Mouse (Mus musculus) megakaryocyte, adult 5-6 weeks (primary cell): Measurements from ENCODE around the gene Olfr295. TPM values are rescaled to one million over a fixed set of nuclear protein-coding genes. Genes with fewer than 3 reads are reported as not detected.

Source experiments
- ATAC-seq: 2 replicates; pipeline ENCODE4 v1.8.0; 2016; ENCODE audit warnings: mild to moderate bottlenecking, inconsistent platforms; ENCODE audit not compliant: poor library complexity, severe bottlenecking
- total RNA-seq, 2 experiments: library from RNA; stranded (forward) in 1 of 2; stranded (reverse) in 1 of 2; fragments of 153-499, 151-499 nt in 1 of 2; fragments of 221-1000, 200-1000 nt in 1 of 2; gene quantifications; 2 replicates each; pipeline versions ENCODE4 v1.2.3 to v1.2.4; 2015 to 2017

Gene Olfr295
- total RNA-seq (2015) (not detected in 2 replicates), total RNA-seq (2017) (not detected in 2 replicates)

GRCm38 (mm10) chr7:86583562-86583961 lies at the start of gene Olfr295:
Gene Olfr295, plus strand, starts transcription at chr7:86583862.
- ATAC-seq: no peak

- ATAC-seq: no peak
Observed at GRCm38 (mm10) chr7:86616543-86616942, 32.9 kb downstream of the Olfr295 start, which contains the start of gene Olfr294. Gene Olfr294, minus strand, starts transcription at chr7:86616643.

Other genes with a start within 250 kb of the Olfr295 start
- gene Olfr307, start 246.3 kb upstream of the Olfr295 start, total RNA-seq (2015): not detected in 2 replicates
- gene Olfr307, start 246.3 kb upstream of the Olfr295 start, total RNA-seq (2017): not detected in 2 replicates
- not detected in 2 replicates for gene Olfr305, start 216.9 kb upstream of the Olfr295 start, total RNA-seq (2015)
- not detected in 2 replicates for gene Olfr305, start 216.9 kb upstream of the Olfr295 start, total RNA-seq (2017)
- not detected in 2 replicates for gene Olfr304, start 197.2 kb upstream of the Olfr295 start, total RNA-seq (2015)
- gene Olfr304, start 197.2 kb upstream of the Olfr295 start, total RNA-seq (2017): not detected in 2 replicates
- not detected in 2 replicates for gene Olfr303, start 186.1 kb upstream of the Olfr295 start, total RNA-seq (2015)
- gene Olfr303, start 186.1 kb upstream of the Olfr295 start, total RNA-seq (2017): not detected in 2 replicates
- gene Olfr301, start 180.0 kb upstream of the Olfr295 start, total RNA-seq (2015): not detected in 2 replicates
- gene Olfr301, start 180.0 kb upstream of the Olfr295 start, total RNA-seq (2017): not detected in 2 replicates
- not detected in 2 replicates for gene Olfr299, start 123.9 kb upstream of the Olfr295 start, total RNA-seq (2015)
- not detected in 2 replicates for gene Olfr299, start 123.9 kb upstream of the Olfr295 start, total RNA-seq (2017)
- gene Olfr298, start 91.4 kb upstream of the Olfr295 start, total RNA-seq (2015): not detected in 2 replicates
- not detected in 2 replicates for gene Olfr298, start 91.4 kb upstream of the Olfr295 start, total RNA-seq (2017)
- gene Olfr297, start 63.9 kb upstream of the Olfr295 start, total RNA-seq (2015): not detected in 2 replicates
- gene Olfr297, start 63.9 kb upstream of the Olfr295 start, total RNA-seq (2017): not detected in 2 replicates
- gene Olfr294, start 32.8 kb downstream of the Olfr295 start, total RNA-seq (2015): not detected in 2 replicates
- gene Olfr294, start 32.8 kb downstream of the Olfr295 start, total RNA-seq (2017): not detected in 2 replicates
- gene Olfr293, start 65.2 kb downstream of the Olfr295 start, total RNA-seq (2015): not detected in 2 replicates
- not detected in 2 replicates for gene Olfr293, start 65.2 kb downstream of the Olfr295 start, total RNA-seq (2017)
- gene Olfr292, start 104.5 kb downstream of the Olfr295 start, total RNA-seq (2015): not detected in 2 replicates
- gene Olfr292, start 104.5 kb downstream of the Olfr295 start, total RNA-seq (2017): not detected in 2 replicates
- gene Folh1, start 192.1 kb downstream of the Olfr295 start, total RNA-seq (2015): not detected in 2 replicates
- not detected in 2 replicates for gene Folh1, start 192.1 kb downstream of the Olfr295 start, total RNA-seq (2017)
- not detected in 2 replicates for gene Vmn2r77, start 211.2 kb downstream of the Olfr295 start, total RNA-seq (2015)
- not detected in 2 replicates for gene Vmn2r77, start 211.2 kb downstream of the Olfr295 start, total RNA-seq (2017)